Mouse (Mus musculus) T-helper 2 cell (primary cell): Measurements from ENCODE around the gene C8a.

Source experiments
- in situ Hi-C: fragments of 300-600 bp; cut with MboI, MseI; formaldehyde crosslinking; loops from one replicate; pipeline ENCODE4 v1.15.1; 2025; ENCODE audit warnings: high pct_unique_total_duplicates

The C8a gene

GRCm38 (mm10) chr4:104769602-104770001 lies 106.6 kb downstream of the C8a start:
- in situ Hi-C loops, result no loop called here

GRCm38 (mm10) chr4:104768190-104768589 lies 108.0 kb downstream of the C8a start:
- in situ Hi-C loops, result no loop called here

GRCm38 (mm10) chr4:104766065-104766464 lies 110.1 kb downstream of the C8a start, which contains the start of gene C8b:
C8b (plus strand) TSS chr4:104766317.
- in situ Hi-C loops, result no loop called here
